Mouse (Mus musculus) brain, embryonic 14.5 days (tissue): ENCODE measurements around the gene Retnlg.

ENCODE experiments used
- CTCF ChIP-seq: fragments of 200-500 bp; IDR thresholded peaks from 2 replicates; pipeline ENCODE4 v1.5.1; 2012; ENCODE audit warnings: inconsistent platforms, mild to moderate bottlenecking, moderate library complexity, borderline replicate concordance; ENCODE audit not compliant: insufficient read depth, insufficient read length; ENCODE audit errors: extremely low read depth
- POLR2A ChIP-seq: fragments of 200-500 bp; IDR thresholded peaks from 2 replicates; pipeline ENCODE4 v1.6.1; 2012; ENCODE audit warnings: mild to moderate bottlenecking, inconsistent platforms, borderline replicate concordance; ENCODE audit not compliant: poor library complexity, insufficient read depth, insufficient read length, severe bottlenecking; ENCODE audit errors: extremely low read depth

- TF ChIP-seq CTCF: no peak
- TF ChIP-seq POLR2A: no peak
Measured at GRCm38 (mm10) chr16:48869671-48870070, 2.8 kb upstream of the Retnlg start.
